21 mouse cellular contexts compared by ENCODE assay signal in the genomic region with DNA sequence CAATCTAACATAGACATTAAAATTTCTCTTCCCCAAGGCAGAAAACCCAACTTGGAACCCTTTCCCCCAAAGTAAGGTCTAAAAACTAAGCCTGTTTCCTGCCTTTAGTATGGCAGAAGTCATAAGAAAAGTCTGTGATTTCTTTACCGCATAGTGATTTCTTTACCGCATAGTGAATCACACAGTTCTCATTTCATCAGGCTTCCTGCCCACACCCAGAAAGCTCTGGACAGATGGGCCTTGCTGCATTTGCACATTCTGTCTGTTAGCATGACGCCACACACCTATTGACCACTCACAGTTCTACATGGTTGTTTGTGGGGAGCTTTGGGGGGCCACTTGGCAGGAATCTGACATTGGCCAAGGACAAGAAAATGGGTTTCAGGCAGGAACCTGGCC. TPM values are rescaled to one million over a fixed set of nuclear protein-coding genes. Genes with fewer than 3 reads are reported as not detected.
DNase-seq lines count a peak whose midpoint lies in the region; ATAC-seq and TF ChIP-seq lines count a peak whose summit lies in the region.
"Had no signal": no experiment of that assay in that cellular context is flagged by ENCODE, and none has a peak within 500 bp of the region (broad histone marks: within the 10 kb centered on the region; RNA-seq: fewer than 3 reads in every experiment).

No protein-coding gene starts in this region.

- no peak overlapping the region for H3K4me3 ChIP-seq in hindbrain, embryonic 12.5 days
- no peak overlapping the region for H3K4me3 ChIP-seq in hindbrain, embryonic 16.5 days (ENCODE audit: low read length)
- no peak overlapping the region for H3K4me3 ChIP-seq in embryonic fibroblast, embryonic 13.5 days (ENCODE audit: insufficient read depth, low read length)
- H3K4me3 ChIP-seq in forebrain, embryonic 16.5 days (replicated peaks; ENCODE audit: low read length), result no peak overlapping the region
- H3K4me3 ChIP-seq: heart, embryonic 12.5 days; kidney, embryonic 15.5 days; layer of hippocampus, adult 2 months; left cerebral cortex, adult 2 months; midbrain, embryonic 12.5 days had no signal

- H3K9me3 ChIP-seq in hindbrain, embryonic 12.5 days (replicated peaks), result no peaks in the 10 kb centered on the region
- no peaks in the 10 kb centered on the region for H3K9me3 ChIP-seq in hindbrain, embryonic 16.5 days (ENCODE audit: control insufficient read depth, low read length)
- no peaks in the 10 kb centered on the region for H3K9me3 ChIP-seq in forebrain, embryonic 16.5 days (ENCODE audit: control insufficient read depth, low read length)
- H3K9me3 ChIP-seq: G1E; heart, embryonic 12.5 days; kidney, embryonic 15.5 days; midbrain, embryonic 12.5 days had no signal

- peak; percentile 22 for DNase-seq in right cerebral cortex, adult 18-20 months
- no peak for DNase-seq in right cerebral cortex, postnatal 10 days (ENCODE audit: low spot score in 2 of 2)
- no peak for DNase-seq in layer of hippocampus, adult 18-20 months (ENCODE audit: low spot score in 2 of 2)
- DNase-seq: adrenal gland, adult 2 months; cerebellum, adult 11 months; cerebellum, postnatal 36 days; liver; liver, postnatal 0 days; thymus, postnatal 4 days had no signal

- 0 out of 2 replicates have a peak, but pooled peaks cover 3% of the 10 kb centered on the region for H3K4me1 ChIP-seq in hindbrain, embryonic 12.5 days
- no peaks in the 10 kb centered on the region for H3K4me1 ChIP-seq in hindbrain, embryonic 16.5 days (ENCODE audit: control insufficient read depth, insufficient read depth, low read depth, low read length)
- no peaks in the 10 kb centered on the region for H3K4me1 ChIP-seq in embryonic fibroblast, embryonic 13.5 days (ENCODE audit: control insufficient read depth, insufficient read depth, low read length)
- peaks cover 9% of the 10 kb centered on the region for H3K4me1 ChIP-seq in forebrain, embryonic 16.5 days (replicated peaks; ENCODE audit: control insufficient read depth, insufficient read depth, low read length)
- H3K4me1 ChIP-seq: heart, embryonic 12.5 days; kidney, embryonic 15.5 days had no signal

- no peak for TF ChIP-seq CTCF in embryonic fibroblast, embryonic 13.5 days (IDR thresholded peaks at IDR 0.05; ENCODE audit: borderline replicate concordance, insufficient read depth, low read length)

- no peaks in the 10 kb centered on the region for H3K36me3 ChIP-seq in hindbrain, embryonic 12.5 days
- no peaks in the 10 kb centered on the region for H3K36me3 ChIP-seq in hindbrain, embryonic 16.5 days (ENCODE audit: control insufficient read depth, insufficient read depth, low read length)
- H3K36me3 ChIP-seq in forebrain, embryonic 16.5 days (ENCODE audit: control insufficient read depth, insufficient read depth), result no peaks in the 10 kb centered on the region
- H3K36me3 ChIP-seq: G1E; heart, embryonic 12.5 days; kidney, embryonic 15.5 days; midbrain, embryonic 12.5 days had no signal

- peak overlapping the region; percentile 49 for H3K27ac ChIP-seq in hindbrain, embryonic 12.5 days
- H3K27ac ChIP-seq in hindbrain, embryonic 16.5 days (ENCODE audit: low read depth, low read length), result no peak overlapping the region
- H3K27ac ChIP-seq in embryonic fibroblast, embryonic 13.5 days (ENCODE audit: insufficient read depth, low read length), result peak overlapping the region; percentile 94
- H3K27ac ChIP-seq in forebrain, embryonic 16.5 days (ENCODE audit: low read length), result no peak overlapping the region
- H3K27ac ChIP-seq: kidney, embryonic 15.5 days; layer of hippocampus, adult 2 months; left cerebral cortex, adult 2 months; macrophage; midbrain, embryonic 12.5 days had no signal

- no peak overlapping the region for H3K4me2 ChIP-seq in hindbrain, embryonic 12.5 days (replicated peaks)
- no peak overlapping the region for H3K4me2 ChIP-seq in hindbrain, embryonic 16.5 days (ENCODE audit: low read length)
- H3K4me2 ChIP-seq in forebrain, embryonic 16.5 days (ENCODE audit: low read length), result no peak overlapping the region
- H3K4me2 ChIP-seq: heart, embryonic 12.5 days; kidney, embryonic 15.5 days; midbrain, embryonic 12.5 days had no signal

- no peaks in the 10 kb centered on the region for H3K27me3 ChIP-seq in hindbrain, embryonic 12.5 days
- H3K27me3 ChIP-seq in hindbrain, embryonic 16.5 days (replicated peaks; ENCODE audit: control insufficient read depth, insufficient read depth, low read length), result no peaks in the 10 kb centered on the region
- no peaks in the 10 kb centered on the region for H3K27me3 ChIP-seq in forebrain, embryonic 16.5 days (replicated peaks; ENCODE audit: control insufficient read depth, insufficient read depth, low read length)
- H3K27me3 ChIP-seq: heart, embryonic 12.5 days; kidney, embryonic 15.5 days; midbrain, embryonic 12.5 days had no signal

- 91% methylated on average over 3 of the region's 3 CpGs for WGBS in hindbrain, embryonic 12.5 days
- WGBS in hindbrain, embryonic 16.5 days, result 85% methylated on average over 3 of the region's 3 CpGs
- 90% methylated on average over 3 of the region's 3 CpGs for WGBS in forebrain, embryonic 16.5 days

- ATAC-seq in hindbrain, embryonic 12.5 days (ENCODE audit: low FRiP score), result no peak
- ATAC-seq in hindbrain, embryonic 16.5 days, result no peak
- no peak for ATAC-seq in forebrain, embryonic 16.5 days
- ATAC-seq: intestine, embryonic 16.5 days; liver, postnatal 0 days had no signal

- no peak overlapping the region for H3K9ac ChIP-seq in hindbrain, embryonic 12.5 days
- H3K9ac ChIP-seq in hindbrain, embryonic 16.5 days (ENCODE audit: low read depth, low read length), result no peak overlapping the region
- no peak overlapping the region for H3K9ac ChIP-seq in forebrain, embryonic 16.5 days (replicated peaks; ENCODE audit: low read depth, low read length)
- H3K9ac ChIP-seq: heart, embryonic 12.5 days; kidney, embryonic 15.5 days; liver, postnatal 0 days; midbrain, embryonic 12.5 days had no signal

- no peak for TF ChIP-seq POLR2A in embryonic fibroblast, embryonic 13.5 days (IDR thresholded peaks at IDR 0.05; ENCODE audit: low read depth, low read length)

RNA-seq across cellular contexts. Expression of a gene that starts 29.5 kb away (rescaled TPM):
- polyA plus RNA-seq in hindbrain, embryonic 12.5 days (2016; fragmentation: Nextera tagmentation; extraction: Ambion mirVana), result 17.3 and 18.8 TPM in 2 replicates
- polyA plus RNA-seq in hindbrain, embryonic 16.5 days (2015; fragmentation: Nextera tagmentation; extraction: Ambion mirVana), result 22.7 and 26.0 TPM in 2 replicates
- polyA plus RNA-seq in embryonic fibroblast, embryonic 13.5 days (2011; ENCODE audit: insufficient read length, low read depth, missing spikeins), result 2.9 and 5.6 TPM in 2 replicates
- total RNA-seq in layer of hippocampus, adult 18-20 months (2021), result 1 to 10 TPM; 4.5 to 4.7 TPM
- 14.5 and 19.6 TPM in 2 replicates for polyA plus RNA-seq in forebrain, embryonic 16.5 days (2015; fragmentation: Nextera tagmentation; extraction: Ambion mirVana)
- total RNA-seq: G1E had no signal
- polyA plus RNA-seq: G1E had no signal

Comparison
In these comparisons a context has a peak if more than half of its experiments do, and no peak if none do; other contexts are left out.
1. H3K27ac ChIP-seq: peak in hindbrain, embryonic 12.5 days (single experiment) and embryonic fibroblast, embryonic 13.5 days (single experiment); none in hindbrain, embryonic 16.5 days (single experiment) and forebrain, embryonic 16.5 days (single experiment).